Mouse (Mus musculus) ES-E14 (cell line): ENCODE data around the gene AL732309.1. TPM values are rescaled to one million over a fixed set of nuclear protein-coding genes. Genes with fewer than 3 reads are reported as not detected.

Experiments
- DNase-seq: peaks from one replicate; pipeline ENCODE4 v3.0.0-alpha.2; 2013; ENCODE audit warnings: low read depth, low spot score
- H3K27ac ChIP-seq: 2 replicates; pipeline ENCODE4 v1.5.1; 2012; ENCODE audit warnings: low read depth, mild to moderate bottlenecking, low read length, moderate library complexity, mixed read lengths; ENCODE audit not compliant: poor library complexity, insufficient read depth, severe bottlenecking
- H3K36me3 ChIP-seq: 2 replicates; pipeline ENCODE4 v1.6.1; 2012; ENCODE audit warnings: mild to moderate bottlenecking, low read length, moderate library complexity, mixed read lengths; ENCODE audit not compliant: control insufficient read depth, poor library complexity, insufficient read depth, severe bottlenecking
- H3K4me1 ChIP-seq, 2 experiments: fragments of 150-350 bp in 1 of 2; sonication (generic) in 1 of 2; 2 replicates each; pipeline ENCODE4 v1.6.1; 2012; ENCODE audit warnings: low read length in 2 of 2, mild to moderate bottlenecking in 1 of 2, mixed read lengths in 1 of 2; ENCODE audit not compliant: control insufficient read depth in 2 of 2, insufficient read depth in 2 of 2, poor library complexity in 1 of 2
- H3K4me3 ChIP-seq, 2 experiments: fragments of 150-350 bp in 1 of 2; sonication (generic) in 1 of 2; 2 replicates each; pipeline ENCODE4 v1.5.1; 2012; ENCODE audit warnings: low read length in 2 of 2, low read depth in 1 of 2, mild to moderate bottlenecking in 1 of 2, mixed read lengths in 1 of 2; ENCODE audit not compliant: insufficient read depth in 1 of 2, poor library complexity in 1 of 2, severe bottlenecking in 1 of 2
- H3K9ac ChIP-seq: 2 replicates; pipeline ENCODE4 v1.6.1; 2012; ENCODE audit warnings: low read depth, mild to moderate bottlenecking, low read length, mixed read lengths; ENCODE audit not compliant: poor library complexity, insufficient read depth, severe bottlenecking
- H3K9me3 ChIP-seq: fragments of 150-350 bp; sonication (generic); 2 replicates; pipeline ENCODE4 v1.6.1; 2012; ENCODE audit warnings: low read depth, mild to moderate bottlenecking, low read length; ENCODE audit not compliant: control insufficient read depth, insufficient read depth
- CHD2 ChIP-seq: IDR thresholded peaks from 2 replicates; pipeline ENCODE4 v1.6.1; 2014; ENCODE audit warnings: mild to moderate bottlenecking, low read depth, low read length, inconsistent platforms
- HCFC1 ChIP-seq: IDR thresholded peaks from 2 replicates; pipeline ENCODE4 v1.6.1; 2012; ENCODE audit warnings: low read length, inconsistent platforms, borderline replicate concordance; ENCODE audit not compliant: insufficient read depth
- MAFK ChIP-seq: IDR thresholded peaks from 2 replicates; pipeline ENCODE4 v1.6.1; 2014; ENCODE audit warnings: mild to moderate bottlenecking, low read depth, low read length, inconsistent platforms; ENCODE audit not compliant: insufficient read depth
- ZC3H11A ChIP-seq: IDR thresholded peaks from 2 replicates; pipeline ENCODE4 v1.6.1; 2012; ENCODE audit warnings: low read depth, mild to moderate bottlenecking, inconsistent platforms, low read length, borderline replicate concordance
- ZNF384 ChIP-seq: IDR thresholded peaks from 2 replicates; pipeline ENCODE4 v1.6.1; 2012; ENCODE audit warnings: low read depth, low read length, inconsistent platforms
- in situ Hi-C, 2 experiments: fragments of 600-800 bp; cut with MboI; formaldehyde crosslinking; loops; one replicate each; pipeline ENCODE4 v1.15.1; 2025; ENCODE audit warnings: low sequenced_read_pairs in 2 of 2, inconsistent platforms in 1 of 2; ENCODE audit not compliant: unreplicated experiment in 2 of 2
- total RNA-seq: library from RNA; depleted of rRNA; stranded (reverse); fragments of 300-350 nt; gene quantifications from 2 replicates; pipeline ENCODE4 v1.2.3, GENCODE M21; 2012

AL732309.1 gene
- total RNA-seq, 1 experiment = 14.5 TPM

DNA sequence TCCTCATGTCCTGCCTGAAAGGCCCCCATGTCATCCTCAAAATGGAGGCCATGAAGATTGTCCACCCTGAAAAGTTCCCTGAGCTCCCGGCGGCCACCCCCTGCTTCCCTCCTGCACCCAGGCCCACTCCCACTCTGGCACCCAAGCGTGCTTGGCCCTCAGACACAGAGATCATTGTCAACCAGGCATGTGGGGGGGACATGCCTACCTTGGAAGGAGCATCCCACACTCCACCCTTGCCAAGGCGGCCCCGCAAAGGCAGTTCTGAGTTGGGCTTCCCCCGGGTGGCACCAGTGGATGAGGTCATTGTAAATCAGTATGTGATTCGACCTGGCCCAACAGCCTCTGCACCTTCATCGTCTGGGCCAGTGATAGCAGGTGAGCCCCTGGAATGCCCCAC lies 3.3 kb downstream of the AL732309.1 start:
- H3K9ac ChIP-seq = no peak overlapping the region
- no peak overlapping the region for H3K4me3 ChIP-seq
- in situ Hi-C loops = no loop called here
- no peaks in the 10 kb centered on the region for H3K9me3 ChIP-seq
- no peak for TF ChIP-seq ZNF384
- no peak for TF ChIP-seq ZC3H11A
- no peak for TF ChIP-seq HCFC1
- no peak for TF ChIP-seq MAFK
- TF ChIP-seq CHD2 = no peak
- no peak overlapping the region for H3K27ac ChIP-seq
- peaks cover 19% of the 10 kb centered on the region for H3K36me3 ChIP-seq
- no peak for DNase-seq
- peaks cover 8 to 23% of the 10 kb centered on the region in 2 experiments; a peak in 3 of 4 replicates for H3K4me1 ChIP-seq

DNA sequence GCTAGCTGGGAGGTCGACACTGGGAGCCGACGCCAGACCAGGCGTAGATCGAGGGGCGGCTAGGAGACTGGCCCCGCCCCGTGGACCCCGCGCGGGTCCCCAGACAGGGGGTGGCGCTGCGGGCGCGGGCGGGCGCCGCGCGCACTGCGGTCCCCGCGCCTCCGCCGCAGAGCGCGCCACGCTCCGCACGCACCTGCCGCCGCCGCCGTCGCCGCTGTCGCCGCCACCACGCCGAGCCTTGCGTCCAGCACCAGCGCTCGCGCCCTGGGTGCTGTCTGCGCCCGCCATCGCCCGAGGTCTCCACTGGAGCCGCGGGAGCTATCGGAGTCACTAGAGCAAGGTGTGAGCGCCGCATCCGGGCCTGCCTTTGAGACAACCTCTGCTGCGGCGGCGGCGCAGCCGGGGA lies 4.6 kb downstream of the AL732309.1 start, which contains the start of the genes Rnf208 and Cysrt1:
Rnf208 (plus strand) TSS at position 155 of the 406 bp plus-strand sequence.
Cysrt1 (minus strand) TSS at position 352 of the 406 bp plus-strand sequence.
- no peak for TF ChIP-seq ZNF384
- TF ChIP-seq HCFC1 = no peak
- no peak for TF ChIP-seq ZC3H11A
- TF ChIP-seq MAFK = no peak
- no peak for TF ChIP-seq CHD2
- peaks cover 7% of the 10 kb centered on the region; the same call in 1 of the 2 replicates for H3K36me3 ChIP-seq
- peaks cover 8 to 30% of the 10 kb centered on the region in 2 experiments; a peak in 3 of 4 replicates for H3K4me1 ChIP-seq
- no peak for DNase-seq
- no peak within 1 kb of the TSS; the same call in 1 of the 2 replicates for H3K27ac ChIP-seq
- H3K4me3 ChIP-seq = peak within 1 kb of the TSS; percentile 78 to 83
- in situ Hi-C loops = no loop called here
- H3K9ac ChIP-seq = peak within 1 kb of the TSS; percentile 82
- no peaks in the 10 kb centered on the region for H3K9me3 ChIP-seq

- TF ChIP-seq ZC3H11A (no peak), HCFC1 (no peak)
- in situ Hi-C loops = no loop called here
- H3K27ac ChIP-seq = no peak overlapping the region
- no peak overlapping the region for H3K9ac ChIP-seq
- peaks cover 10 to 35% of the 10 kb centered on the region in 2 experiments for H3K4me1 ChIP-seq
- H3K4me3 ChIP-seq = peak overlapping the region; percentile 9 to 83
- no peaks in the 10 kb centered on the region for H3K9me3 ChIP-seq
- DNase-seq = no peak
- peaks cover 4% of the 10 kb centered on the region; the same call in 1 of the 2 replicates for H3K36me3 ChIP-seq
Measured at GRCm38 (mm10) chr2:25241438-25241775, 5.3 kb downstream of the AL732309.1 start.

DNA sequence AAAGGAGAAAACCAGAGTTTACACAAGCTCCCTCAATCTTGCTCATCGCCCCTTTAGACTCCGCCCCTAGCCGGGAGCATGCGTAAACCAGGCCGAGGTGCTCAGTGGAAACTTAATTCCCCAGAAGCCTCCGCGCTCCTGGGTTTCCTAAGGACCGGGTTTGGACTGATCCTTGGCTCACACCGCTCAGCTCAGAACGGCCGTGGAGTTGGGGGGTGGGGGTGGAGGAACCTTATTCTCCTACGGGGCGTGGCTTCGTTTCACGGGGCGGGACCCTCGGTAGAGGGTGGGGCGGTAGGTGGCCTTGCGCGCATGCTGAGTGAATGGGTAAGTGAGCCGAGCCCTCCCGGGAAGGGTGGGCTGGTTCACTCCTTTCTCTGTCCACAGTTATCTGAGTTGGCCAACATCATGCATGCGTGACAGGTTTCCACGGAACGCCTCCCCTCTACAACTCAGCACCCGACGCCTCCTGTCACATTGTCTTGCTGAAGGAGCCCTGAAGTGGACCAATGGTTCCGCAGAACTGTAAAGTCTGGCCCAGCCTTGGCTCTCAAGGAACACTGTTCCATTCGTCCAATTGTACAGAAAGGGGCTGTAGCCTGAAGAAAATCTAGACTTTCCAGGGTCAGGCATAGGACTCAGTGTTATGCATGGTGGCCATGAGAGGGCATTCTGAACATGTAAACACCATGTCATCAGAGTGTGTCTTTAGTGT lies 5.8 kb downstream of the AL732309.1 start:
- H3K36me3 ChIP-seq = peaks cover 3% of the 10 kb centered on the region; the same call in 1 of the 2 replicates
- TF ChIP-seq ZNF384 (no peak), ZC3H11A (no peak), HCFC1 (peak; percentile 56; the same call in 1 of the 2 replicates), CHD2 (no peak), MAFK (no peak)
- H3K27ac ChIP-seq = no peak overlapping the region; the same call in 1 of the 2 replicates
- H3K4me1 ChIP-seq = peaks cover 11 to 41% of the 10 kb centered on the region in 2 experiments
- in situ Hi-C loops = no loop called here
- H3K9ac ChIP-seq = peak overlapping the region; percentile 27; the same call in 1 of the 2 replicates
- H3K9me3 ChIP-seq = no peaks in the 10 kb centered on the region
- H3K4me3 ChIP-seq = peak overlapping the region; percentile 9 to 35
- peak; percentile 91 for DNase-seq
